Mouse (Mus musculus): ENCODE data around the gene Adamts20. TPM values are rescaled to one million over a fixed set of nuclear protein-coding genes. Genes with fewer than 3 reads are reported as not detected.

Adamts20 gene
- not detected for polyA plus RNA-seq (2014; fragmentation: Illumina TruSeq; extraction: RNeasy Lipid Tissue Mini Kit (QIAGEN cat#74804); ENCODE audit: low read depth, low replicate concordance)

DNA sequence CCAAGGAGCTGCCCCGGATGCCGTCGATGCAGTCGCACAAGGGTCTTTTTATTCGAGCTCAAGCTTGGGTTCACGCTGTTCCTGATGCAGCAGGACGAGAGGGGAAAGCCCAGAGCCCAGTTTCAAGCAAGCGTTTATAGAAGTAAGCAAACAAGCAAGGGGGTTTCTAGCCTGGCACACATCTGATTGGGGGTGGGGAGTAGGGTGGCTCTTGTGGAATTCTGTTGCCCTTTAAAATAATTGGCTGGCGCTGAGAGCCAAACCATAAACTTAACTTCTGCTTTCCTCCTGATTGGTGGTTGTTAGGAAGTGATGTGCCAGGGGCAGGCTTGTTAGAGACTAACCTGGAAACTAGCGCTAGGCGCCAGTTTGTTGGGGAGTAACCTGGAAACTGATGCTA, at the start of gene Adamts20:
Gene Adamts20, minus strand, starts transcription at position 101 of the 400 bp plus-strand sequence.

Other genes starting within 250 kb of the Adamts20 start
- gene Pus7l, start 78.1 kb upstream of the Adamts20 start, polyA plus RNA-seq (2014; fragmentation: Illumina TruSeq; extraction: RNeasy Lipid Tissue Mini Kit (QIAGEN cat#74804); ENCODE audit: low read depth, low replicate concordance): 2.3 TPM
- gene Irak4, start 78.2 kb upstream of the Adamts20 start, polyA plus RNA-seq (2014; fragmentation: Illumina TruSeq; extraction: RNeasy Lipid Tissue Mini Kit (QIAGEN cat#74804); ENCODE audit: low read depth, low replicate concordance): 5.9 TPM
- gene Twf1, start 124.5 kb upstream of the Adamts20 start, polyA plus RNA-seq (2014; fragmentation: Illumina TruSeq; extraction: RNeasy Lipid Tissue Mini Kit (QIAGEN cat#74804); ENCODE audit: low read depth, low replicate concordance): 222 TPM
- 34.1 TPM for gene Tmem117, start 163.8 kb upstream of the Adamts20 start, polyA plus RNA-seq (2014; fragmentation: Illumina TruSeq; extraction: RNeasy Lipid Tissue Mini Kit (QIAGEN cat#74804); ENCODE audit: low read depth, low replicate concordance)